Mouse (Mus musculus): ENCODE data around the gene Chrm3. TPM values are rescaled to one million over a fixed set of nuclear protein-coding genes. Genes with fewer than 3 reads are reported as not detected.

The Chrm3 gene
- polyA plus RNA-seq, 1 experiment from 2014 or later: 0.65 TPM

DNA sequence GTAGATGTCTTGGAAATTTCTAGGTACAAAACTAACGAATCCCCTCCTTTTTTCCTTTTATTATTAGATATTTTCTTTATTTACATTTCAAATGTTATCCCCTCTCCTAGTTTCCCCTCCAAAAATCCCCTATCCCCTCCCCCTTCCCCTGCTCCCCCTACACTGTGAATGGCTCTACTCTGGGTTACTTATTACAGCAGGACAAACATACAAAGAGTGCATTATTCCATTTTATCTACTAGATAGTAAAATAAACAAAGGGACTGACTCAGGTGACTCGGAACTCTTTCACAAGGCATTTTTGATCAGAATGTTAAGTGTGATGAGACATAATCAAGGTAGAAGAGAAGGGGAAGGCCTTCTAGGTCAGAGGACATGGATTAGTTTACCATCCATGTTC is 148.5 kb downstream of the Chrm3 start:
- no peak for ATAC-seq
- no peaks in the 10 kb centered on the region for H3K9me3 ChIP-seq (replicated peaks; ENCODE audit: control insufficient read depth, low read length)
- H3K27ac ChIP-seq (ENCODE audit: low read depth, low read length): no peak overlapping the region
- DNase-seq (ENCODE audit: low spot score): no peak
- no peaks in the 10 kb centered on the region for H3K36me3 ChIP-seq (ENCODE audit: control insufficient read depth, insufficient read depth, low read length)
- no peaks in the 10 kb centered on the region for H3K27me3 ChIP-seq (replicated peaks; ENCODE audit: control insufficient read depth, insufficient read depth, low read length)
- 79% methylated on average over 2 of the region's 2 CpGs for WGBS
- H3K4me3 ChIP-seq (ENCODE audit: low read depth, low read length): no peak overlapping the region
- H3K9ac ChIP-seq (ENCODE audit: low read length): no peak overlapping the region
- H3K4me2 ChIP-seq (ENCODE audit: low read length): no peak overlapping the region
- H3K4me1 ChIP-seq (ENCODE audit: control insufficient read depth, insufficient read depth, low read length): no peaks in the 10 kb centered on the region

DNA sequence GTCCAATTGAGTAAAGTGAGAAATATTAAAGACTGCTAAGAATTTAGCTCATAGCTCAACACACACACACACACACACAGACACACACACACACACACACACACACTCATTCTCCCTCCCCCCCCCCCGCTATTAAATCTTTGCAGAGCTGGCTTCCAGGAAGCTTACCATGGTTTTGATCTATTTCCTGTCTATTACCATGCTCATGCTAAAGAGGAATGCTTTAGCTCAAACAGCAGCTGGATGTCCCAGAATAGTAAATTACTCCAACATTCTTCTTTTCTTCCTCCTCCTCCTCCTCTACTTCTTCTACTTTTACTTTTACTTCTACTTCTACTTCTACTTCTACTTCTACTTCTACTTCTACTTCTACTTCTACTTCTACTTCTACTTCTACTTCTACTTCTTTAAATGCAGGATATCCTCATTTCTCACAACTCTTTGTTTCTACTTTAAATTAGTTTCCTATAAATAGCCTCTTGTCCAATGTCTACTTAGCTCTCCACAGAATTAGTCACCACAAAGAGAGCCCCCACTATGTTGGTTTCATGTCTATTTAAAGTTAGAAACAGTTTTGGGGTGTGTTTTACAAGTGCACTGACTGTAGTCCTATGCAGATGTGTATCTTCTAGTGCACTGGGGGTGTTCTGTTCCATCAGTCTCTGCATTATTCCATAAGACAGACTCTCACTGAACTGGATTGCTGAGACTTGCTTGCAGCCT is 150.0 kb downstream of the Chrm3 start:
- no peak overlapping the region for H3K4me2 ChIP-seq (ENCODE audit: low read length)
- no peaks in the 10 kb centered on the region for H3K36me3 ChIP-seq (ENCODE audit: control insufficient read depth, insufficient read depth, low read length)
- ATAC-seq (no peak), DNase-seq (ENCODE audit: low spot score) (no peak)
- WGBS: 75% methylated on average over 1 of the region's 1 CpGs
- no peaks in the 10 kb centered on the region for H3K27me3 ChIP-seq (replicated peaks; ENCODE audit: control insufficient read depth, insufficient read depth, low read length)
- H3K9ac ChIP-seq (ENCODE audit: low read length): no peak overlapping the region
- H3K27ac ChIP-seq (ENCODE audit: low read depth, low read length): no peak overlapping the region
- no peaks in the 10 kb centered on the region for H3K4me1 ChIP-seq (ENCODE audit: control insufficient read depth, insufficient read depth, low read length)
- no peak overlapping the region for H3K4me3 ChIP-seq (ENCODE audit: low read depth, low read length)
- no peaks in the 10 kb centered on the region for H3K9me3 ChIP-seq (replicated peaks; ENCODE audit: control insufficient read depth, low read length)

DNA sequence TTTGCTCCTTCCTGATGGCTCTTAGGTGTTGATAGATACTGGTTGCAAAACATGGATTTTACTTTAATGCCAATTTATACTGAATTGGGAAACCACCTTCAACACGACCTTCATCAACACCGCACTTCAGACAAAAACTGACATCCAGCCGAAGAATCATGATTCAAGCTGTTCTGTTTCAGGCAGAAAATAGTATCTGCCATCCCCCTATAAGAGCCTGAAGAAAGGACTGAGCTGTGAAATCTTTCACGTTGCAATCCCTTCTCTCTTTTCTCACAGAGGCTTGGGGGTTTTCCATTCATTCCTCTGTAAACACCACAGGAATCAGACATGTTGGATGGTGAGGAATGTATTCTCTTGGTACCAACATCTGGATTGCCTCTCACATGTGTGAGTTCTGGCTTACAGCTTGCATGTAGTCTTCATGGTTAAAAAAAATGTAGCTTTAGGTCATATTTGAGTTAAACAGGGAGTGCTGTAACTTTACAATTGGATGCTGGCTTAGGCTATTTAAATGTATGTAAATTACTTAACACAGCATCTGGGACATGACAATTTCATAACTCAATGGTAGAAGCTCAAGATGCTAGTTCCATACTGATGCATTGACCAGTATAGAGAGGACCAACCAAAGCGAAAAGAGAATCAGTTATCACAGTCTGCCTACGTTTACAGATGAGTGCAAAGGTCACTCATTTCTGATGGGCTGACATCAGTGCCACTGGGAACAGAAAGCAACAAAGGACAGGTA is 161.3 kb downstream of the Chrm3 start:
- Histone ChIP-seq H3K4me1 (ENCODE audit: control insufficient read depth, insufficient read depth, low read length) (no peaks in the 10 kb centered on the region), H3K9ac (ENCODE audit: low read length) (no peak overlapping the region), H3K36me3 (ENCODE audit: control insufficient read depth, insufficient read depth, low read length) (no peaks in the 10 kb centered on the region), H3K4me3 (ENCODE audit: low read depth, low read length) (no peak overlapping the region), H3K4me2 (ENCODE audit: low read length) (no peak overlapping the region), H3K27me3 (replicated peaks; ENCODE audit: control insufficient read depth, insufficient read depth, low read length) (no peaks in the 10 kb centered on the region), H3K27ac (ENCODE audit: low read depth, low read length) (no peak overlapping the region), H3K9me3 (replicated peaks; ENCODE audit: control insufficient read depth, low read length) (no peaks in the 10 kb centered on the region)
- ATAC-seq (no peak), DNase-seq (ENCODE audit: low spot score) (no peak)
- WGBS: 82% methylated on average over 6 of the region's 6 CpGs

DNA sequence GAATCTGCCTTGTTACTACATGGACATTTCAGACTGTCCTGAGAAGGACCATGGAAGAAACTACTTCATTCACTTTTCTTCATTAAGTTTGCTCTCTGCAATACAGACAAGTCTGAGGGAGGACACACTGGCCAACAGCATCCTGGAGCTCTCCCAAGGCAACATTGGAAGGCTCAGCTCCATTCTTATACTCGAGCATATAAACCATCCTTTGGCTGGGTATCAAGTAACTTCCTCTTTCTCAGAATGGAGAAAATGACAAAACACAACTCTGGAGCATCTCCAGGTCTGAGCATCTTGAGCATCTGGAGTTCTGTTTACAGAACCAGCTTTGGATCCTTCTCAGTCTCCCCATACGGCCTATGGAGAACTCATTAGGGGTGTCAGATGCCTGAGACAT is 170.8 kb downstream of the Chrm3 start:
- Histone ChIP-seq H3K36me3 (ENCODE audit: control insufficient read depth, insufficient read depth, low read length) (no peaks in the 10 kb centered on the region), H3K9me3 (replicated peaks; ENCODE audit: control insufficient read depth, low read length) (no peaks in the 10 kb centered on the region), H3K27me3 (replicated peaks; ENCODE audit: control insufficient read depth, insufficient read depth, low read length) (no peaks in the 10 kb centered on the region), H3K4me3 (ENCODE audit: low read depth, low read length) (no peak overlapping the region), H3K4me2 (ENCODE audit: low read length) (no peak overlapping the region), H3K4me1 (ENCODE audit: control insufficient read depth, insufficient read depth, low read length) (no peaks in the 10 kb centered on the region), H3K27ac (ENCODE audit: low read depth, low read length) (no peak overlapping the region), H3K9ac (ENCODE audit: low read length) (no peak overlapping the region)
- DNase-seq (ENCODE audit: low spot score) (peak; percentile 9), ATAC-seq (no peak)
- 62% methylated on average over 2 of the region's 2 CpGs for WGBS

DNA sequence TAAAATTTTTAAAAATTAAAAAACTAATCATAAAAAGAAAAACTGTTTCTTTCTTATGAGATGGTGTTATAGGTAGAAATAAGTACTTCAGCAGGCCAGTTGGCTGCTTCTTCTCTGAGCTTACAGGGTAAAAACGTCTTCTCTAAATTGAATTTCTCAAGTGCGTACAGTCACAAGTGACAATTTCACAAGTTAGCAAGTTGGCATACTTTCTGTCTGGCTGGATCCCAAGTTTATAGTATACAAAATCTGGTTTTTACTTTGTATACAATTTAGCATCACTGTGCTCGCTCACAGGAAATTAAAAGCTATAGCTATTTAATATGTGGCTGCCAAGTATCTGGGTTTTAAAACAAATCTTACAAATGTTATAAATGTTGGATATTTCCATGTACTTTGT is 172.7 kb downstream of the Chrm3 start:
- 86% methylated on average over 3 of the region's 3 CpGs for WGBS

DNA sequence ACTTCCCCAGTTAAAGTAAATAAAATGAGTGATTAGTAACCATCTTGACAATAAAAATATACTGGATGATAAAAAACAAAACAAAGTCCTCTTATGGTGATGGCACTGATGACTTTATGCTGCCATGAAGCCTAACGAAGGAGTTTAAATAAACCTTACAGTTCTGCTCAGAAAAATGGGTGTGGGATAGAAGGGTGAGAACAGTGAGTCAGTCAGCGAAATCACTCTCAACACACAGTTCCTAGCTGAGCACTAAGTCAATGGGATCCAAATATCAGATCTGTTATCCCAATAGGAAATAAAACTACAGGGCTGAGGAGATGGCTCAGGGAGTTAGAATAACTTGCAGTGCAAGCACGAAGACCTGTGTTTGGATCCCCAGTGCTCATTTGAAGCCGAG is 176.8 kb downstream of the Chrm3 start:
- no peak for DNase-seq (ENCODE audit: low spot score)
- H3K36me3 ChIP-seq (ENCODE audit: control insufficient read depth, insufficient read depth, low read length): no peaks in the 10 kb centered on the region
- H3K4me2 ChIP-seq (ENCODE audit: low read length): no peak overlapping the region
- H3K4me1 ChIP-seq (ENCODE audit: control insufficient read depth, insufficient read depth, low read length): no peaks in the 10 kb centered on the region
- H3K4me3 ChIP-seq (ENCODE audit: low read depth, low read length): no peak overlapping the region
- H3K27me3 ChIP-seq (replicated peaks; ENCODE audit: control insufficient read depth, insufficient read depth, low read length): no peaks in the 10 kb centered on the region
- no peaks in the 10 kb centered on the region for H3K9me3 ChIP-seq (replicated peaks; ENCODE audit: control insufficient read depth, low read length)
- no peak overlapping the region for H3K9ac ChIP-seq (ENCODE audit: low read length)
- WGBS: 87% methylated on average over 4 of the region's 4 CpGs
- ATAC-seq: no peak
- H3K27ac ChIP-seq (ENCODE audit: low read depth, low read length): no peak overlapping the region

More for the DNA sequence above, 172.7 kb downstream of the Chrm3 start:
- Histone ChIP-seq H3K27me3 (replicated peaks; ENCODE audit: control insufficient read depth, insufficient read depth, low read length) (no peaks in the 10 kb centered on the region), H3K4me3 (ENCODE audit: low read depth, low read length) (no peak overlapping the region), H3K36me3 (ENCODE audit: control insufficient read depth, insufficient read depth, low read length) (no peaks in the 10 kb centered on the region), H3K27ac (ENCODE audit: low read depth, low read length) (no peak overlapping the region), H3K4me2 (ENCODE audit: low read length) (no peak overlapping the region), H3K4me1 (ENCODE audit: control insufficient read depth, insufficient read depth, low read length) (no peaks in the 10 kb centered on the region), H3K9ac (ENCODE audit: low read length) (no peak overlapping the region), H3K9me3 (replicated peaks; ENCODE audit: control insufficient read depth, low read length) (no peaks in the 10 kb centered on the region)
- peak; percentile 75 for DNase-seq (ENCODE audit: low spot score)
- ATAC-seq: peak; percentile 26; the same call in 1 of the 2 replicates

DNA sequence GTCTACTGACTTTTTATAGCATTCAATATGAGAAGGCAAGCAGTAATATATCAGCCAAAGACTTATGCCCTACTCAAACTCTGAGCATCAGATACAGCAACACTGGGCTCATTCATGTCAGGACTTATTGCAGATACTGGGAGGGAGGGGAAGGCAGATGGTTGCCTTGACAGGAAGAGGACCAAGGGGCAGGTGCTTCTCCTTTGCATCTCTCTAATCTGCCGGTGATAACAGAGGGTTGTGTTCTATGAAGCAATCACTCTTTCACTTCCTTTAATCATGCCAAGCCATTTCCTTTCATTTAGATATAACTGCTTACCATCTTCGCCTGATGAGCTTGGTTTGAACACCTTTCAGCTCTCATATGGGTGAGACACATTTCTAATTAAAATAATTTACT is 177.9 kb downstream of the Chrm3 start:
- no peak overlapping the region for H3K27ac ChIP-seq (ENCODE audit: low read depth, low read length)
- no peaks in the 10 kb centered on the region for H3K4me1 ChIP-seq (ENCODE audit: control insufficient read depth, insufficient read depth, low read length)
- H3K9ac ChIP-seq (ENCODE audit: low read length): no peak overlapping the region
- ATAC-seq (no peak), DNase-seq (ENCODE audit: low spot score) (no peak)
- H3K4me3 ChIP-seq (ENCODE audit: low read depth, low read length): no peak overlapping the region
- H3K9me3 ChIP-seq (replicated peaks; ENCODE audit: control insufficient read depth, low read length): no peaks in the 10 kb centered on the region
- no peaks in the 10 kb centered on the region for H3K27me3 ChIP-seq (replicated peaks; ENCODE audit: control insufficient read depth, insufficient read depth, low read length)
- WGBS: 83% methylated on average over 2 of the region's 2 CpGs
- no peak overlapping the region for H3K4me2 ChIP-seq (ENCODE audit: low read length)
- no peaks in the 10 kb centered on the region for H3K36me3 ChIP-seq (ENCODE audit: control insufficient read depth, insufficient read depth, low read length)

DNA sequence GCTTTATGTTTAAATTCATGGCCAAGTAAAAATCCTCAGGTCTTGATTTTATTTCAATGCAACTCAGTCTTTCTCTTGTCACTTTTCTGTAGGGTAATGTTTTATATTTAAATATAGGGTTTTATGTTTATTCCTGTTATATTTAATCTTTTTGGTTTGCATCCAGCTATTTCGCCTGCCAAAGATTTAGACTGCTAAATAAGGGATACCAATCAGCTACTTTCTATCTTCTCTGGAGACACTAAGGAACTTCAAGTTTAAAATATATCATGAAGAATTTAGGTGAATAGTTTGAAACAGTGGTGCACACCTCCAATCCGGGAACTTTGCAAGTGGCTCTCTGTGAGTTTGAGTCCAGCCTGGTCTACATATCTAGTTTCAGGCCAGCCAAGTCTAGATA is 190.1 kb downstream of the Chrm3 start:
- ATAC-seq (no peak), DNase-seq (ENCODE audit: low spot score) (no peak)
- H3K9me3 ChIP-seq (replicated peaks; ENCODE audit: control insufficient read depth, low read length): no peaks in the 10 kb centered on the region
- no peak overlapping the region for H3K27ac ChIP-seq (ENCODE audit: low read depth, low read length)
- no peak overlapping the region for H3K4me3 ChIP-seq (ENCODE audit: low read depth, low read length)
- no peaks in the 10 kb centered on the region for H3K36me3 ChIP-seq (ENCODE audit: control insufficient read depth, insufficient read depth, low read length)
- no peak overlapping the region for H3K9ac ChIP-seq (ENCODE audit: low read length)
- H3K4me1 ChIP-seq (ENCODE audit: control insufficient read depth, insufficient read depth, low read length): no peaks in the 10 kb centered on the region
- 91% methylated on average over 2 of the region's 2 CpGs for WGBS
- no peak overlapping the region for H3K4me2 ChIP-seq (ENCODE audit: low read length)
- no peaks in the 10 kb centered on the region for H3K27me3 ChIP-seq (replicated peaks; ENCODE audit: control insufficient read depth, insufficient read depth, low read length)

DNA sequence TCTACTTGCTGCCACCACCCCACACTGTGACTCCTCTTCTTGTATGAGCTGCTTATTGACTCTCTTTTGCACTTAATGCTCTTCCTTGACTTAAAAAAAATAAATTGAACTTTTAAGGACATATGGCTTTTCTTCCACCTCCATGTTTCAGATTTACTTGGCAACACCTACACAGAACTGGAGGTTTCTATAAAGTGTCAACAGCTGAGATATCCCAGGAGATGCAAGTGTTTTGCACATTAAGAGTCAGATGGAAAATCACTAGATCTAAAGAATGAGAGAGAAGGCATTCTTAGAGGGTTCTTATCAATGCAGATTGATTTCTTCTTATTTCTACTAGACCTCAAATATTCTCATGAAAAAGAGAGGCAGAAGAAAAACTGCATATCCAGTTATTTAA is 197.3 kb downstream of the Chrm3 start:
- H3K9ac ChIP-seq (ENCODE audit: low read length): no peak overlapping the region
- ATAC-seq (no peak), DNase-seq (ENCODE audit: low spot score) (no peak)
- no peaks in the 10 kb centered on the region for H3K9me3 ChIP-seq (replicated peaks; ENCODE audit: control insufficient read depth, low read length)
- no peaks in the 10 kb centered on the region for H3K27me3 ChIP-seq (replicated peaks; ENCODE audit: control insufficient read depth, insufficient read depth, low read length)
- H3K27ac ChIP-seq (ENCODE audit: low read depth, low read length): no peak overlapping the region
- H3K4me3 ChIP-seq (ENCODE audit: low read depth, low read length): no peak overlapping the region
- H3K4me2 ChIP-seq (ENCODE audit: low read length): no peak overlapping the region
- H3K4me1 ChIP-seq (ENCODE audit: control insufficient read depth, insufficient read depth, low read length): no peaks in the 10 kb centered on the region
- no peaks in the 10 kb centered on the region for H3K36me3 ChIP-seq (ENCODE audit: control insufficient read depth, insufficient read depth, low read length)

Measured in forebrain, embryonic 14.5 days (tissue).